Mouse (Mus musculus): ENCODE data around the gene Mpi.

DNA sequence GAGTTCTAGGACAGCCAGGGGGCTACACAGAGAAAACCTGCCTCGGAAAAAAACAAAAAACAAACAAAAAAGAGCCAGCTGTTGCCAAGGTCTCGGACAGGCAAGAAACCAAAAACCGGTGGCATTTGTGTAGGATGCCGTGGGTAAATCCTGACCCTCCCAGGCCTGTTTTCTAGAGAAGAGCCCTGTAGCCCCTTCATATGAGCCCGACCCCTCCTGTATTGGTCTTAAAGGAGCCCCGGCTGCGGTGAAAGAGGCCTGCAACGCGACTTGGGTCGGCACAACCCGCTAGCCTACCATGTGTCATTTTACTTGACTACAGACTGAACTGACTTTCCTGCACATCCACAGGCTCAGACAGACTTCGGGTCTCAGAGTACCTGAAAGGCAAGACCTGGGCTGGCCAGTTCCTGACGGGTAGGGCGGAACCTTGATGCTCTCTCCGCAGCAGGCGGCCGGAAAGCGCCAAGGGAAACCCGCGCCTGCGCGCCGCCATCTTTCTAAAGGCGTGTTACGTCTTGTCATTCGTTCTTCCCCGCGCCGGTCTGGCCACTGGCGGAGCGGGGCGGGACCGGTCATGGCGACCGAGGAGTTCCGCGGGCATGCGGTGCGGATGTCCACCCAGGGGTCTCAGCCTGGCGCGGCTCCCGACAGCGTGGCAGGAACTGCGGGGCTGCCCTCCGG is 15.4 kb downstream of the Mpi start, which contains the start of gene Fam219b:
- TF ChIP-seq POLR2A (IDR thresholded peaks at IDR 0.05; ENCODE audit: extremely low read depth, insufficient read depth, low read length) = peak; percentile 65; the same call in 1 of the 2 replicates
- no peak for TF ChIP-seq CTCF (IDR thresholded peaks at IDR 0.05; ENCODE audit: low read depth, low read length)

All from liver, adult 2 months (tissue).